Mouse (Mus musculus) brain, embryonic 14.5 days (tissue): ENCODE data around the gene Nos2.

Experiments
- CTCF ChIP-seq: fragments of 200-500 bp; IDR thresholded peaks from 2 replicates; pipeline ENCODE4 v1.5.1; 2012; ENCODE audit warnings: inconsistent platforms, mild to moderate bottlenecking, moderate library complexity, borderline replicate concordance; ENCODE audit not compliant: insufficient read depth, insufficient read length; ENCODE audit errors: extremely low read depth
- POLR2A ChIP-seq: fragments of 200-500 bp; IDR thresholded peaks from 2 replicates; pipeline ENCODE4 v1.6.1; 2012; ENCODE audit warnings: mild to moderate bottlenecking, inconsistent platforms, borderline replicate concordance; ENCODE audit not compliant: poor library complexity, insufficient read depth, insufficient read length, severe bottlenecking; ENCODE audit errors: extremely low read depth

DNA sequence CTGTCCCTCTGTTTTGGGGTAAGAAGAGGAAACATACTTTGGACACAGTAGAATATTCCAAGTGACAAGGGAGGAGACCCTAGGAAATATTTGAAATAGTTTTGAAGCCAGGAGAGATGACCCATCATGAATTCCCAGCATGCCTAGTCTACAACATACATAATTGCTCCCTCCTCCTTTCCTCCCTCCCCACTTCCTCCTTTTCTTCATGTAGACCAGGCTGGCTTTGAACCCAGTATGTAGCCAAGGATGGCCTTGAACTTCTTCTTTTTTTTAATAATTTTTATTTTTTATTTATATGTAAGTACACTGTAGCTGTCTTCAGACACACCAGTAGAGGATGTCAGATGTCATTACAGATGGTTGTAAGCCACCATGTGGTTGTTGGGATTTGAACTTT, 64.9 kb downstream of the Nos2 start:
- no peak for TF ChIP-seq CTCF
- no peak for TF ChIP-seq POLR2A
